Mouse (Mus musculus): ENCODE data around the gene N4bp2l1.

The N4bp2l1 gene

GRCm38 (mm10) chr5:150564426-150564825 lies 32.6 kb downstream of the N4bp2l1 start:
- no peak for DNase-seq (ENCODE audit: low spot score)

DNA sequence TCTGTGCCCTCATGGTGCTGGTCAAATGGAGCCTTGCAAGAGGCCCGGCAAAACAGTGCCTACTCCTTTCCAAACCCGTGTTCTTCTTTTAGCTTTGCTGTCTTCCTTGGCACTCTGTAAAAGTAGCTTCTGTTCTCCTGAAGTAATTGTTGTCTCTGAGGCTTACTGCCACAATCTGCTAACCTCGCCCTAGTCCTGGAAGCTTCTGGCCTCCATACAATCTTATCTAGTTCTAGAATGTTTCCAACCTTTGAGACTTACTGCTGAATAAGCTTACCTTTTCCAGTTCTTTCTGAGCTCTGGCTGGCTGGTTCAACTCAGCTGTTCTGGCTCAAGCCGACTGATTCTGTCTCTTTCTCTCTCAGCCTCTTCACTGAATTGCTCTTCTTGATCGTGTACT lies 35.2 kb downstream of the N4bp2l1 start:
- DNase-seq (ENCODE audit: low spot score), result no peak

DNA sequence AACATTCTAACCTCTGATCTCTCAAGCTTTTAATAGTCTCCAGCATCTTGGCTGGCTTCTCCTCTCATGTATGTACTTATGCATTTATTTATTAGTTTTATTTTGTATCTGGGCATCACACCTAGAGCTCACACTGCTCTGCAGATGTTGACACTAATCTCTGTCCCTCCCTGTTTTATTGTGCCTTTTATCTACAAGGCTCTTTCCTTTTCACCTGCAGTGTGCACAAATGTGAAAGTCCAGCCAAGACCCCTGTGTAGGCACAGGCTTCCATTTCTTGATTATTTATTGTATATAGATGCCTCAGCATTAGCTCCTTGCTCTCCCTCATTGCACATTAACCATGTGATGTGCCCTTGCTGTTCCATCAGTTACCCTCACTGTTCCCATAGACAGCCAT lies 35.6 kb downstream of the N4bp2l1 start:
- no peak for DNase-seq (ENCODE audit: low spot score)

- DNase-seq (ENCODE audit: low spot score), result no peak
Observed at GRCm38 (mm10) chr5:150560851-150561250, 36.1 kb downstream of the N4bp2l1 start.

DNA sequence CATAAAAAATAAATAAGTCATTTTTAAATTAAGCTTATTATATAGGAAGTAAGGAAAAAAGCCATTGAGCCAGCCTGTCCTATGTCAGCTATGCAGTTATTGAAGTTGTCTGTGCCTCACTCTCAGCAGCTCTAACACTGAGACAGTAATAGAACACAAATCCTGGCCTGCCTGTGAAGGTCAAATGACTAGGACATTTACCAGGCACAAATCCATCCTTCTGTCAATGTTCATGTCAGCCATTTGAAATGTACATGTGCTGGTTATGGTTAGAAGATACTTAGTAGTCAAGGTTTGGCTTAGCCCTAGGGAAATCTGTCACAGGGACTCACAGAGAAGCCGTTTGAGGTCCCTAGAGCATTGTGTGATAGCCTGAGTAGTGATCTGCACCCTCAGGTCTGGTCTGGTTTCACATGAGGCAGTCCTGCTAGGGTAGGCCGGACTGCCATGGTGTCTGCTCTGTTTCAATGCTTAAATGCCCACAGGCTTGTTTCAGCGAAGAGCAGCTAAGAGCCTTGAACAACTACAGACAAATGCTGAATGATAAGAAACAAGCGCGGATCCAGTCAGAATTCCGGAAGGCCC lies 37.4 kb downstream of the N4bp2l1 start:
- no peak for DNase-seq (ENCODE audit: low spot score)

DNA sequence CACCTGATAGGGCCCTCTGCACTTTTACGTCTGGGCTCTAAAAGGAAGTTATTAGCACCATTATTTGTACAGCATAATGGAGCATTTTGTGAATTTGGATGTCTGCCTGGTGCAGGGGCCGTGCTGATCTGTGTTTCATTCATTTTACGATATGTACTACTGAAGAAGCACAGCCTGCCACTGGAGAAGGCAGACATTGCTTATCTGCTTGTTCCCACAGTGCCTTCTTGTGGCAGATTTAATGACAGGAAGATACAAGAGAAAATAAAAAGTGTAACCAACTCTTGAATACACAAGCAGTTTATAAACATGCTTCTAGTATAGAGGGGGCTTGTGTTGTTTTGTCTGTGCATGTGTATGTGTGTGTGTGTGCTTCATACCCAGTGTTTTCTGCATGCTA lies 45.4 kb downstream of the N4bp2l1 start:
- no peak for DNase-seq (ENCODE audit: low spot score)

DNA sequence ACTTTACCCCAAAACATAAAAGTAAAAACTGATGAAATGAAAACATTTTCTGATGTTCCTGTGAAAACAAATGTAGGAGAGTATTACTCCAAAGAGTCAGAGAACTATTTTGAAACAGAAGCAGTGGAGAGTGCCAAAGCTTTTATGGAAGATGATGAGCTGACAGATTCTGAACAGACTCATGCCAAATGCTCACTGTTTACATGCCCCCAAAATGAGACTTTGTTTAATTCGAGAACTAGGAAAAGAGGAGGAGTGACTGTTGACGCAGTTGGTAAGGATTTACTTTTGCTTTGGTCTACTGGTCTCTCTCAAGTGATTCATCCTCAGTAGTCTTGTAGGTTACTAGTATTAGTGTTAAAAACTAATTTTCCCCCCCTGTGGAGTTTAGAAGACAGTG lies 53.8 kb downstream of the N4bp2l1 start:
- no peak for DNase-seq (ENCODE audit: low spot score)

DNA sequence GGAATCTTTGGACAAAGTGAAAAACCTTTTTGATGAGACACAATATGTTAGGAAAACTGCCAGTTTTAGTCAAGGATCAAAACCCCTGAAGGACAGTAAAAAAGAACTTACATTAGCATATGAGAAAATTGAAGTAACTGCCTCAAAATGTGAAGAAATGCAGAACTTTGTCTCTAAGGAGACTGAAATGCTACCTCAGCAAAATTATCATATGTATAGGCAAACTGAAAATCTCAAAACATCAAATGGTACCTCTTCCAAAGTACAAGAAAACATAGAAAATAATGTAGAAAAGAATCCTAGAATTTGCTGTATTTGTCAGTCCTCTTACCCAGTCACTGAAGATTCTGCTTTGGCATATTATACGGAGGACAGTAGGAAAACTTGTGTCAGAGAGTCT lies 55.7 kb downstream of the N4bp2l1 start:
- DNase-seq (ENCODE audit: low spot score), result no peak

- DNase-seq (ENCODE audit: low spot score), result no peak
Observed at GRCm38 (mm10) chr5:150525239-150525638, 71.7 kb downstream of the N4bp2l1 start.

GRCm38 (mm10) chr5:150522867-150523234 lies 74.1 kb downstream of the N4bp2l1 start:
- DNase-seq (ENCODE audit: low spot score), result no peak

- peak; percentile 93 for DNase-seq (ENCODE audit: low spot score)
Observed at GRCm38 (mm10) chr5:150521937-150522866, 74.8 kb downstream of the N4bp2l1 start, which contains the start of gene Brca2. Gene Brca2 (plus strand): TSS chr5:150522630.
